Mouse (Mus musculus): Measurements from ENCODE around the gene Grb2. TPM values are rescaled to one million over a fixed set of nuclear protein-coding genes. Genes with fewer than 3 reads are reported as not detected.

Grb2 gene
- polyA plus RNA-seq, 2 experiments from 2014 or later: 28.8 to 30.9 TPM

DNA sequence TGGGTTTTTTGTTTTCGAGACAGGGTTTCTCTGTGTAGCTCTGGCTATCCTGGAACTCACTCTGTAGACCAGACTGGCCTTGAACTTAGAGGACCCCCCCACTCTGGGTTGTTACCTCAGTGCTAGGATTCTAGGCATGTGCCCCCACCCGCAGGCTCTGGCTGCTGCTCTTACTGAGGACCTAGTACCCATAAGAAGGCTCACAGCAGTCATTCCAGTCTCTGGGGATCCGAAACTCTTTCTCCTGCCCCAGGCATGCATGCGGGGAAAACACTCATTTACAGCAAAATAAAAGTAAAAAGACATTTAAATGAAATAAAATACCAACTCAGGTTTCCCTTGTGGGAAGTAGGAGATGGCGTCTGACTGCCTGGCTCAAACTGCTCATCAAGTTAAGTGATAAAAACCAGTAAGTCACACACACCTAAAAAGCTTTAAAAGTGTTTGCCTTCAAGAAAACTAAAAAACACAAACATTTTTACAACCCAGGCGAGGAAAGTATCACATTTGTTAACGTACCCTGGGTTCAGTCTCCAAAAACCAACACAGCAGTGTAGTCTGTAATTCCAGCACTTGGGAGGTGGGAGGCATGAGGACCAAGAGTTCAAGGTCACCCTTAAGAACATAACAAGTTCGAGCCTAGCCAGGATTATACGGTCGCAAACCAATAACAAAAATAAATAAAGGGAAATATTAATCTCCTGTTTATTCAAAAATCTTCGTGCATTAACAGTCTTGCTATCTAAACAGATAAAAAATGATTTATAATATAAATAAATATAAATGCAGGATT lies 81.4 kb downstream of the Grb2 start:
- ATAC-seq: no peak

DNA sequence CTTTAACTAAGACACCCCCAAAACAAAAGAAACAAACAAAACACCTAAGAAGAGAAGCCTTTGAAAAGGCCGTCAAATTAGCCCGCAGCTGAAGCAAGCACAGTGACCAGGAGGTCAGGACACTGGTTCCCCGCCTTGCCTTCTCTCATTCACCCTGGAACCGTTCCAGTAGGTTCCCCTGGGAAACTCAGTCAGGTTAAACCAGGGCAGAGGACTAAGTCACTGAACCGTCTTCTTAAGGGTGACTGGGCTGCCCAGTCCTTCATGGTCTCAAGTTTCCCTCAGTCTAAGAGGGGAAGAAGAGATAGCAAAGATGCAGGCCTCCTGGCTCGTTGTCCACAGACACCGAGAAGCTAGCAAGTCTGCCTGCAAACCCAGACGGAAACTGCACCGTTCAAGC lies 82.5 kb downstream of the Grb2 start:
- no peak for ATAC-seq

DNA sequence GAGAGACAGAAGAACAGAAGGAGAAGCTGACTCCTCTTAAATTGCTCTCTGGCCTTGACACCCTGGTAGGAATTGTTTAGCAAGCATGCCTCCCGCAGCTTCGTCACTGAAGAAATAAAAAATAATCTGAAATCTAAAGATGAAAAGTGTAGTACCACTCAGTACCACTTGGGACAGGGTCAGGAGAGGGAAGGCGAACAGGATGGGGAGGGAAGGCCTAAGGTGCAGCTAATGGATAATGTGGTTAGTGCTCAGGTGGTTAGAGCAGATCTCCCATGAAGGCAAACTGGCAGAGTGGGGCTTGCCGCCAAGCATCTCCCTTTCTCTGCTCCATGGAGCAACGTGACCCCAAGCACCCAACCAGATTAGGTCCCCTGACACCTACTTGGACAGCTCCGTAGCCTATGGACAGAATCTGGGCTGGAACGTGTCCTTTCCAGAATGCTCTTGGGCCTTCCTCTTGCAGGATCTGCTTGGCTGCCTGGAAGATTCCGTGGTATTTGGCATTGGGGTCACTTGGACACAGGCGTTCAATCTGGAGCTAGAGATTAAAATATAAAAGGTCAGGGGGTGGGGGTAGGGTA lies 84.8 kb downstream of the Grb2 start:
- ATAC-seq: no peak

DNA sequence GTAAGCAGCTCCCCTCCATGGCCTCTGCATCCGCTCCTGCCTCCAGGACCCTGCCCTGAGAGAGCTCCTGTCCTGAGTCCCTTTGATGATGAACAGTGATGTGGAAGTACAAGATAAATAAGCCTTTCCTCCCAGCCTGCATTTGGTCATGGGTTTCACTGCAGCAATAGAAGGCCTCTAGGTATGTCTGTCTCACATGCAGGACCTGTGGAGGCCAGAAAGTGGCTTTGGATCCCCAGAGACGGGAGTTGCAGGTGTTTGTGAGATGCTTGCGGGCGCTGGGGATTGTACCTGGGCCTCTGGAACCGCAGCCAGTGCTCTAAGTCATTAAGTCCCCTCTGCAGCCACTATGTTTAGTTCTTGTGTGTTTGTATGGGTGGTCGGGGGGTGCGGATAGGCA lies 88.4 kb downstream of the Grb2 start:
- no peak for ATAC-seq

DNA sequence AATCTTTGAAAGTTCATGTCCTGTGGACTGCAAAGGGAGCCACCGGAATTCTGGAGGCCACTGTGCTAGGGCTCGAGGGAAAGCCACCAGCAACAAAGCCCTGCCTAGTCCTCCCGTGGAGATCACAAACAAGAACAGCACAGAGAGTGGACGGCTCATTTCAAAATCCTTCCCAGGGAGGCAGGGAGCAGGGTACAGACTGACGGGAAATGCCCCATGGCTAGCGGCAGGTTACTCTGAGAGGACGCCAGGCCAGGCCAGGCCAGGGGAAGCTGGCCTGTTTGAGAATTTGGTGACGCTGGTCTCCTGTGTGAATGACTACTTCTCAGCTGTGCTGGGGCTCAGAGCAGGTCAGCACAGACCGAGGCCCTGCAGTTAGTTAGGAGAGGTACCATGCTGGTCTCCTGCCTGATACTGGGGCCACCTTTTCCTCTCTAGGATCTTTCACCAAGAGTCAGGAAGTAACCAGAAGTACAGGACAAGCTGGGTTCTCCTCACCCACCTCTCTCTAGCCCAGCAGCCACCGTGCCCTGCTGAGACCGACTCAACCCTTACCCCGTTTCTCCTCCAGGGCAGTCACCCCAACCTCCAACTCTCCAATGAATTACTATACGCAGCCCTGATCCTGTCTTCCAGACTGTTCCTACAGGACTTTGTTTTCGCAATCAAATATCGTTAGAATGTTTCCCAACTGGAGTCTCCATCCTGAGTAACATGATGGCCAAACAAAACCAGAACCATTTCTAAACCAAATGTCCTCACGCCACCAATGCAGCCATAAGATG lies 89.5 kb downstream of the Grb2 start:
- no peak for ATAC-seq

DNA sequence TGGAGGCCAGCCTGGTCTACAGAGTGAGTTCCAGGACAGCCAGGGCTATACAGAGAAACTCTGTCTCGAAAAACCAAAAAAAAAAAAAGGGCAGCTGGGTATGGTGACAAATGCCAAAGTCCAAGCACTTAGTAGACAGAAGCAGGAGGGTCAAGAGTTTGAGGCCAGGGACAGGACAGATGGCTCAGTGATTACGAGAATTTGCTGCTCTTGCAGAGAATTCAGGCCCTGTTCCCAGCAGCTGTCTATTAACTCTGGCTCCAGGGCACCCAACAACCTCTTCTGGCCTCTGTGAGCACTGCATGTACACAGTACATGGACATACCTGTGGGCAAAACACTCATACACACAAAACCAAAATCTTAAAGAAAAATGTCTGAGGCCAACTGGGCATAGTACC lies 90.4 kb downstream of the Grb2 start:
- no peak for ATAC-seq

DNA sequence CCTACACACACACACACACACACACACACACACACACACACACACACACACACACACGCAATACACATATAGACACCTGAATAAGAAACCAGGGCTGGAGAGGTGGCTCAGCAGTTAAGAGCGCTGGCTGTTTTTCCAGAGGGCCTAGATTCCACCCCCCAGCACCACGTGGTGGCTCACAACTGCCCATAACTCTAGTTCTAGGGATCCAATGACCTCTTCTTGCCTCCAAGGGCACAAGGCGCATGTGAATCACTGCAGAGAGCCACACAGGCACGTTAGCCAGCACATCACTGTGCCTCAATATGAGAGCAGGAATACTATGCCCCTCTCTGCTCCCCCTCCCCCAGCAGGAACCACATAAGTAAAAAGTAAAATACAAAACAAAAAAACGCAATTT lies 91.5 kb downstream of the Grb2 start:
- no peak for ATAC-seq

DNA sequence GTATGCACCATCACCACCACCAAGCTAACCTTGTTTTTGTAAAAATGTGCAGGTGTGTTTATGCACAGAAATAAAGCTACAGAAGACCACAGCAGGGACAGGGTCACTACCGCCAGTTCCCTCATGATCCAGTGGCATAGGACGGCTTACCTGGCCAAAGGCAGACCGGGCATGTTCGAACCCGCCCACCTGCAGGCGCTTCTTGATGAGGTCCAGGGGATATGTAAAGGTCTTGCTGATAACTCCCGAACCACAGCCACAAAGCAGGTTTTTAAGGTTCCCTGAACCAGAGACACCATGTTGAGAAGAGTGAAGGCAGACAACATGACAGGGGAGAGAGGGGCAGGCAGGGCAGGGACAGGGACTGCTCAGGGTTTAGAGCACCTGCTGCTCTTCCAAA lies 92.0 kb downstream of the Grb2 start:
- no peak for ATAC-seq

DNA sequence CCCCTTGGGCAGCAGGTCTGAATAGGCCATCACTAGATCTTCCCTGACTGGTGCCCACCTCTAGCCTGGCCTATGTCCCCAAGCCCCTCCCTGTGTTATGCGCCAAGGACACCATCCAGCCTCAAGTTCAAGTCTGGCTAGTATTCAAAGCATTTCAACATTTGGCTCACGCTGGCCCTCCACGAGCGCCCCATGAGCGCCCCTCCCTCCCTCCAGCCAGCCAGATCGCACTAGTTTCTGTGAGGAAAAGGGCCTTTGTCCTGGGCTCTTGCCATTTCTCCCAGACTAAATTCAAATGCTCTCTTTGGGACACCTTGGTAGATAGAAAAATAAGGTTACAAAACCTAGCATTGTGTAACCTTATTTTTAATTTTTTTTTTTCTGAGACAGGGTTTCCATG lies 92.5 kb downstream of the Grb2 start:
- ATAC-seq: no peak

DNA sequence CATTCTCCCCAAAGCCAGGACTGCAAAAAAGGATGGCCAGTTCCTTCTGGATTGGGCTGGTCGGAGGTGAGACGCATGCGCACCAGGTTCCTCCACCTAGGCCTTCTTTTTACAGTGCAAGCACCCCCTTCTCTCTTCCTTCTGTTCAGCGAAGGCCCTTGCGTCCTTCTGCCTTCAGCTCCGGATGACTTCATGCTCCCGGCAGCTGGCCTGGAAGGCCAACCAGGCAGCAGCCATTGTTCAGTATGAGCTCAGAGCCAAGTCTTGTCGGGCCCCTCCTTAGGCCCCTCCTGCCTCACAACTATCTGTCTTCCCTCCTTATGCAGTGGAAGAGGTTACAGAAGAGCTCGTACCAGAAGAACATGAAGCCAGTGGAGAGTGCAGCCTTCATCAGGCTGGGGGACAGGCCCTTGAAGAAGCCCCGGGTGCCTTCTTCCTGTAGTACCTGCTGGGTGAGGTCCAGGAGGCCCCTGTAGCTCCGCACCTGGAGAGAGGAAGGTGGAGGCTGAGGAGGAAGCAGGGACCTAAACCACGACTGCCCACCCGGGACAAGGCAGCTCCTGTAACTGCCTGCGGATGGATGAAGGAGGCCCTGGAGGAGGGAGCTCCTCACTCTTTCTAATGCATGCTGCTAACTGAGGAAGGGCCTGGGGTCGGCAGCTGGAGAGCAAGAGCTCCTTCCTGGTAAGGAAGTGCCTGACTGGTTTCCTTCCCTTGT lies 93.1 kb downstream of the Grb2 start:
- no peak for ATAC-seq

DNA sequence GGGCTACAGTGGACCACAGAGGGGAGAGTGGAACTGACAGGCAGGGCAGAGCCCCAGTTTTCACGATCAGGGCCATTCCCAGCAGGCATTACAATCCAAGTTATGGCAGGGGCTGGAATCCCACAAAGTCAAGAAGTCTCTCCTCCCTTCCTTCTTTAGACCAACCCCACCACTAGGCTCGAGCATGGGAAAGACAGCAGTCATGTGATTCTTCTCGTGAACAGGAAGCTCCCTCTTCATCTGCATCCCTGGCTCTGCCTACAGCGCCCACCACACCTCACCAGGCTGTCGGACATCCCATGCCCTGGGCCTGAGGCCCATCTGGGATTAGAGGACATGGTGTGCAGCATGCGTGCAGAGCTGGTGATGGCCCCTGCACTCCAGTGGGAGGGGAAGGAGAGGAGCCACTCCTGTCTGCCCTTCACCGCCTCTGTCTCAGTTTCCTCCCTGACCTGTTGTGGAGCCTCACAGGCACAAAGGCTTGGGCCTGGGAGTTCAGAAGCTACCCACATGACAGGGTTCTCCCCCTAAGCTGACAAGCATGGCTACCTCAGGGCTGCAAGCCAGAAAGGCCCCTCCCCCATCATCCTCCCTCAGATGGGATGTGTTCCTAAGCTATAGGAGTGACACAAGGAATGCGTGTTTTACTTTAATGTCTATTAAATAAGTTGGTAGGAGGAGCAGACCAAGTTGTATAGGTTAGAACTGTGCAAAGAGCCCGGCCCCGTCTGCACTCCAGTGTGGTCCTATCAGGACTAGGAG lies 93.9 kb downstream of the Grb2 start:
- no peak for ATAC-seq

DNA sequence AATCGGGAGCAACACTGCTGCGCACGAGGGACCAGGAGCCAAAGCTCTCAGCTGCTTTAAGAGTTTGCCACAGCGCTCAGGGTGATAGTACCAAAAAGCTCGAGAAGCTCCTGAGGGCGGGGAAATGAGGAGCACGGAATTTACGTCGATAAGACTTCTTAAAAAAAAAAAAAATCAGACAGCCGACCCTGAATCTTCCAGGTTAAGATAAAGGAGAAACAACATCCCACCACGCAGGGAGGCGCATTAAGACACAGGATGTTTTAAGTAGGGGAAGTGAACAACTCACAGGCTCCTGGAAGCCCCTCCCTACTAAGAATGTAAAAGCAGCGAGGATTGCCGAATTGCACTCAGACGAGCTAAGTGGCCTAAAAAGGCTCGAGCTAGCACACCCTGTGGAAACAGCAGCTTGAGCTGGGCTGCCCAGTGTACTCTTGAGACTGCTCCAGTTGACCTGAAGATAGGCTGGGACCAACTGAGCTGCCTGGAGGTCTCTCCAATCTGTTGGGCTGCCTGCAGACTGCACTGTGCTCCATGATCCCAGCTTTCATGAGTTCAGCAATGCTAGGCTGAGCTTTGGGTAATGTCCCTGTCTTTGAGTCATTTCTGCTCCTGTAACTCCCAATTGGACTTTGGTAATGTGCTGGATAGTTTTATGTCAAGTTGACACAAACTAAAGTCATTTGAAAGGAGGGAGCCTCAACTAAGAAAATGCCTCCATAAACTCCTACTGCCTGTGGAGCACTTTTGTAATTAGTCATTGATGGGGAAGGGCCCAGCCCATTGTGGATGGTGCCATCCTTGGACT lies 95.1 kb downstream of the Grb2 start:
- ATAC-seq: peak; percentile 59

DNA sequence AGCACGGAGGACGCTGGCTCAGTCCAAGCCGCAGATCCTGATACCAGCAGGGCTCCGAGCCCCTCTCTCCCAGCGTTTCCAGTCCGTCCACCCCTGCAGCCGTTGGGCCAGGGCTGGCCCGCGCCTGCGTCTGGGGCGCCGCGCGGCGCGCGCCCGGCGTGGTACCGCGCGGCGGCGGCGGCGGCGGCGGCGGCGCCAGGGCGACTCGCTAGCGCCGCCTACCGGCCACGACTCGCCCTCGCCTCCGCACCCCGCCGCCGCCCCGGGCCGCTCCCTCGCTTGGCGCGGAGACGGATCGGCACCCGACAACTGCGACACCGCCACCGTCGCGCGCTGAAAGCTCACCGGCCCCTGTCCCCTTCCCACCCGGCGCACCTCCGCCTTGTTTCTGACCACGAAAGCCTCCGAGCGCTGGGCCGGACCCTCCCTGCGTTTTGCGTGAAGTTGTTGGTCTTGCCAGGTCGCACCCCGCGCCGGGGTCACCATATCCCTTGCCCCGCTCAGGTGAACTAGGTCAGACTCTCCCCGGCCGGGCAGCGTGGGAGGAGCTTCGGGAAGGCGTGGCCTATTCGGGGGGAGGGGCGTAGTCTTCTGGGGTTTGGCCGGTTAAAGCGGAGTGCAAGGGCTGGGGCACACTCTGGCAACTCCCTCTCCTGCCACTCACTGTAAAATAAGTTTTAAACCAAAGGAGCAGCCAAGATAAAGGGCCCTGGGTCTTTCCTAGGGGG lies 95.8 kb downstream of the Grb2 start, which contains the start of gene Mif4gd:
Gene Mif4gd, minus strand, starts transcription at position 560 of the 728 bp plus-strand sequence.
- peak; percentile 88 for ATAC-seq

DNA sequence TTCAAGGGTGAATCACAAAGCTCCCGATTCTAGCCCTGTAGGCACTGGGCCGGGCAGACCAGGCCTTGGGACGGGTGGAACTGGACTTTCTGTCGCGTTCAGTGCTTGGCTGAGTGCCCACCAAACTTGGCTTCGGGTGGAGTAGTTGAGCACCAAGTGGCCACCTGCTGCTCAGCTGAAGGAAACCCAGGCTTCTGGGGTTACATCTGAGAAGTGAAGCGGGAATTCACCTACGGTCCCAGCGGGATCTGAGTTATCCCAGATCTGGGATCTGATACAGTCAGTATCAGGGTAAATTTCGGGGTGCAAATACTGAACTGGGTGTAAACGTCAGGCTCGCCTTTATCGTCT lies 96.4 kb downstream of the Grb2 start:
- ATAC-seq: no peak

DNA sequence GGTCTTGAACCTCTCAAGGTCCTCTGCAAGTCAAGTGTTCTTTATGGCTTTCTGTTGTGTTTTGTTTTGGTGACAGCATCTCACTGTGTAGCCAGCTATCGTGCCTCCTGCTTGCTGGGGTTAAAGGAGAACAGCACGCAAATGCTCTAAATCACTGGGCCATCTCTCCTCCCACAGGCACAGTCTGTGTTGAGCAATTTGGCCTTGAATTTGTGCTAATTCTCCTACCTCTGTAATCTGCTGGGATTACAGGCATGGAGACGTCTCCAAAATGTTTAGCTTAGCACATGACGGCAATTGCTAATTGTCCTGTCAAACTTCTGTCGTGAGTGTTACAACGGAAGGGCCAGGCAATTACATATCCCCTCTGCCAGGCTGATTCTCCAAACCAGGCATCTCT lies 97.2 kb downstream of the Grb2 start:
- no peak for ATAC-seq

DNA sequence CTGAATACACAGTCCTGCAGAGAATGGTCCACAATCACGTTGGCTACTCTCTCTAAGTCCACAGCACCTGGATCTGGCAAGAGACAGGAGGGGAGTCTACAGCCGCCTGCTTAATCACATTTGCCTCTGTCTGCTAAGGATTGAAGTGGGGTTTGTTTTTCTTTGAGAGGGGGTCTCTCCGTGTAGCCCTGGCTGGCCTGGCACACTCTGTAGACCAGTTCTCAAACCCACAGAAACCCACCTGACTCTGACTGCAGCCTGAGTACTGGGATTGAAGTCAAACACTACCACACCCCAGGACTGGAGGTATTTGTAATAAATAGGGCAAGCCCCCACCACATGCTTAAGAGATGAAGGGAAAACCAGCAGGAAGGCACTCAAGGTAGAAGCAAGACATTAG lies 98.8 kb downstream of the Grb2 start:
- ATAC-seq: no peak

DNA sequence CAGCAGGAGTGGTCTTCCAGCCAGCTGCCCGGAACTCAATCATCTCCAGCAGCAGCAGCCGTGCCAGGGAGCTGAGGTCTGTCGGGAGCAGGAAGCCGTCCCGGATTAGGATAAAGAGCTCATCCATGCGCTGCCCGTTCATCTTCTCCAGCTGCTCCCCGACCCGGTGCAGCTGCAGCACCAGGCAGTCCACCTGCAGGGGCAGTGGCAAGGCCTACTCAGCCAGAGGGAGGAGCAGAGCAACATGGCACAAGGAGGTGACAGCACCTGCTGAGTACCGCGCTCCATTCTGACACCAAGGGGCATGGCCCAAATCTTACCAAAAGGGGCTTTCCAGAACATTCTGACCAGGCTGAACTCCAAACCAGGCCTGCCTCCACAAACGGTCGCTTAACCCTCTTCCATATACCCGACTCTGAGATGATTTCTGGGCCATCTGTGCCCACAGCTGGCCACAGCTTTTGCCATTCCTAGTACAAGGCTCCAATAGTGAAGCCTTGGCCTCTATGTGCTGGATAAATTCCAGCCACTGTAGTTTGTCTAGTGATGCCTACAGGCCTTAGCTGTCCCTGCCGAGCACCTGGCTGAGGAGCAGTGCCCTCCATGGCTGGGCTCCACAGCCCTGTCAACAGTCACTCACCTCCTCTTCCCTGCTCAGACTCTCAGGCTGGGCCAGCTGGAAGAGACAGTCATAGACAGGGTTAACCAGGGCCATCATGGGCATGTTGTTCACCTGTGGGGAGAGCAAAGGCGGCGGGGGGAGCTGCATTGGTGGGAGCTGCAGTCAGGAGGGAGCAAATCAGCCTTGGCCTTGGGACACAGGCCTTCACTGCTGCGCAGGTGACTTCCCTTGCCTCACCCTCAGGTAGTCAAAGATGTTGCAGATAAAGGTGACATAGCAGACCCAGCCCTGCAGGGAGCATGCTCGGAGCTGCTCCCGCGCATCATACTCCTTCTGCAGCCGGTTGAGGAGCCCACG lies 99.7 kb downstream of the Grb2 start:
- ATAC-seq: no peak

DNA sequence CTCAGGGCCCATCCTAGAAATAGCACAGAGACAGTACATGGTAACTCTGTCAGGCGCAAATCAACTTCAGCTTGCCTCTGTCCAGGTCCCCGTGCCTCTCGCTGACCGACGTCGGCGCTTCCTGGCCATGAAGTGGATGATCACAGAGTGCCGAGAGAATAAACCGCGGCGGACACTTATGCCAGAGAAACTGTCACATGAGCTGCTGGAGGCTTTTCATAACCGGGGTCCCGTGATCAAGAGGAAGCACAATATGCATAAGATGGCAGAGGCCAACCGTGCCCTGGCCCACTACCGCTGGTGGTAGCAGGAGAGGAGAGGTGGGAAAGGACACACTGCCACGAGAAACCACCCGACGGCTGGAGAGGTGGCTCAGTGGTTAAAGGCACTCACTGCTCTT lies 101.7 kb downstream of the Grb2 start:
- ATAC-seq: no peak

DNA sequence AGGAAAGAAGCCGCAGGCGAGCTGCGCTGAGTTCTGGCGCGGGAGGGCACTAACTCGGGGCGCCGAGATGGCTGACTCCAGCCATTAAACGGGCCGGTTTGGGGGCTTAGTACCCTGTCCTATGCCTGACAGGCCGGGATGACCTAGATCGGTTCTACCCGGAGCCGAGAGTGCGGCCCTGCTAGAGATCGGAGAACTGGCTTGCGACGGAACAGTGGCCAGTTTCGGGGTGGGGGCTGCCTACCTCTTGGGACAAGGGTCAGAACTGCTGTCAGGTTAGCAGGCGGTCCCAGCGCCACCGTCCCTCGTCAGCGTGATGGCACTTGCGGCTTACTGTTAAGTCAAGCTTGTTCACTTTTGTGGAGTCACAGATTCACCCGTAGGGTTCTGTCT lies 104.1 kb downstream of the Grb2 start:
- ATAC-seq: no peak
